Mouse (Mus musculus) cerebellum, adult 11 months (tissue): ENCODE data around the gene Trim9.
A peak's percentile ranks its signal among the peaks of the same experiment; 100 is the strongest.

Experiments
- DNase-seq: peaks from one replicate; pipeline ENCODE4 v3.0.0; 2022

Gene Trim9

GRCm38 (mm10) chr12:70347202-70347841 lies at the start of gene Trim9:
TSS of gene Trim9 (minus strand) at chr12:70347614.
- peak; percentile 99 for DNase-seq

- no peak for DNase-seq
Observed at GRCm38 (mm10) chr12:70395061-70395460, 47.6 kb upstream of the Trim9 start.

GRCm38 (mm10) chr12:70391236-70391635 lies 43.8 kb upstream of the Trim9 start:
- DNase-seq, result peak; percentile 43

GRCm38 (mm10) chr12:70374976-70375375 lies 27.6 kb upstream of the Trim9 start:
- no peak for DNase-seq

GRCm38 (mm10) chr12:70372874-70373273 lies 25.5 kb upstream of the Trim9 start:
- no peak for DNase-seq

- no peak for DNase-seq
Observed at GRCm38 (mm10) chr12:70369348-70369747, 21.9 kb upstream of the Trim9 start.

GRCm38 (mm10) chr12:70368820-70369219 lies 21.4 kb upstream of the Trim9 start:
- no peak for DNase-seq

GRCm38 (mm10) chr12:70367326-70368248 lies 20.2 kb upstream of the Trim9 start:
- DNase-seq, result peak; percentile 17

GRCm38 (mm10) chr12:70363016-70363415 lies 15.6 kb upstream of the Trim9 start:
- DNase-seq, result no peak

- DNase-seq, result no peak
Observed at GRCm38 (mm10) chr12:70360276-70360675, 12.9 kb upstream of the Trim9 start.

- no peak for DNase-seq
Observed at GRCm38 (mm10) chr12:70359443-70359842, 12.0 kb upstream of the Trim9 start.

GRCm38 (mm10) chr12:70354926-70355325 lies 7.5 kb upstream of the Trim9 start:
- no peak for DNase-seq

- no peak for DNase-seq
Observed at GRCm38 (mm10) chr12:70350490-70350889, 3.1 kb upstream of the Trim9 start.

- DNase-seq, result no peak
Observed at GRCm38 (mm10) chr12:70349788-70350187, 2.4 kb upstream of the Trim9 start.

GRCm38 (mm10) chr12:70348026-70348425 lies 612 bp upstream of the Trim9 start:
- no peak for DNase-seq

- DNase-seq, result peak; percentile 68
Observed at GRCm38 (mm10) chr12:70346139-70347026, 1.0 kb downstream of the Trim9 start.

- DNase-seq, result no peak
Observed at GRCm38 (mm10) chr12:70345531-70346138, 1.8 kb downstream of the Trim9 start.

- DNase-seq, result peak; percentile 31
Observed at GRCm38 (mm10) chr12:70335176-70335575, 12.2 kb downstream of the Trim9 start.

- no peak for DNase-seq
Observed at GRCm38 (mm10) chr12:70333253-70333805, 14.1 kb downstream of the Trim9 start.

- DNase-seq, result no peak
Observed at GRCm38 (mm10) chr12:70329059-70329458, 18.4 kb downstream of the Trim9 start.

GRCm38 (mm10) chr12:70326956-70327355 lies 20.5 kb downstream of the Trim9 start:
- no peak for DNase-seq

GRCm38 (mm10) chr12:70326393-70326792 lies 21.0 kb downstream of the Trim9 start:
- DNase-seq, result no peak
